Mouse (Mus musculus) thymus, adult 2 months (tissue): ENCODE measurements around the gene Polr2a.

Experiments
- CTCF ChIP-seq: fragments of 200-500 bp; IDR thresholded peaks from 2 replicates; pipeline ENCODE4 v1.5.1; 2012; ENCODE audit warnings: mild to moderate bottlenecking, control low read depth, low read length, moderate library complexity, borderline replicate concordance; ENCODE audit not compliant: control insufficient read depth, poor library complexity, insufficient read depth; ENCODE audit errors: extremely low read depth
- POLR2A ChIP-seq: fragments of 200-500 bp; IDR thresholded peaks from 2 replicates; pipeline ENCODE4 v1.6.1; 2012; ENCODE audit warnings: mild to moderate bottlenecking, low read length, control low read depth, moderate library complexity; ENCODE audit not compliant: control insufficient read depth, poor library complexity, insufficient read depth; ENCODE audit errors: extremely low read depth

- TF ChIP-seq POLR2A (no peak), CTCF (no peak)
These were observed 2.4 kb upstream of the Polr2a start for GRCm38 (mm10) chr11:69760901-69761200.
